Mouse (Mus musculus) left cerebral cortex, adult 2 months (tissue): ENCODE measurements at regions not wholly inside any gene's neighbourhood (a gene's known extent, or its start where the extent isn't known, plus 50 kb on each side); places are given as distances from the start of the nearest gene placed in this dataset.
"Not testable (repeated sequence)": the region's sequence is repeated elsewhere in the genome, so short reads cannot be mapped to it uniquely, and the experiment has no call there.

Source experiments
- DNase-seq, 2 experiments: peaks; one replicate each; pipeline ENCODE4 v3.0.0; 2021 to 2022; ENCODE audit warnings: low spot score in 2 of 2, mixed read lengths in 1 of 2; ENCODE audit errors: extremely low spot score in 1 of 2
- H3K27ac ChIP-seq: fragments of 200-600 bp; 2 replicates; pipeline ENCODE4 v1.8.1; 2022
- H3K4me3 ChIP-seq: fragments of 200-600 bp; 2 replicates; pipeline ENCODE4 v1.8.1; 2022
- CTCF ChIP-seq: fragments of 200-600 bp; IDR thresholded peaks from 2 replicates; pipeline ENCODE4 v1.8.1; 2022; ENCODE audit warnings: antibody characterized with exemption, mild to moderate bottlenecking, moderate library complexity
- intact Hi-C: fragments of 180-260 bp; cut with DNase I; formaldehyde crosslinking; loops from one replicate; pipeline ENCODE4 v1.15.1; 2025

DNA sequence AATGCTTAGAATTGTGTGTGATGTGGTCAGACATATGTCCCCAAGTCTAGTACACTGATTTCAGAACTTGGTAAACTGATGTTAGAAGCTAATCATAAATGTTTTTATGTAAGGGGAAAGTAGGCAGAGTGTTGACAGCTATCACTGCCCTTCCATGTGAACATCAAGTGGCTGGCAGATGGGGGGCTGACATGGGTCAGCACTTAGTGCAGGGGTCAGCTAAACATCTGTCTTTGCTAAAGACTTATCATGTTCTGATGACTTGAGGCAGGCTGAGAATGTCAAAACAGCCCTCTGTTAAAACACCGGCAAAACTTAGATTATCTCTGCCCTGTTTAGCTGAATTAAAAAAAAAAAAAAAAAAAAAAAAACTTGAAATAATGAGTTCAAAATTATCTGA, 116.7 kb upstream of the Edil3 start:
- H3K27ac ChIP-seq = no peak overlapping the region
- intact Hi-C loops = no loop called here
- no peak for DNase-seq
- TF ChIP-seq CTCF = no peak
- no peak overlapping the region for H3K4me3 ChIP-seq

DNA sequence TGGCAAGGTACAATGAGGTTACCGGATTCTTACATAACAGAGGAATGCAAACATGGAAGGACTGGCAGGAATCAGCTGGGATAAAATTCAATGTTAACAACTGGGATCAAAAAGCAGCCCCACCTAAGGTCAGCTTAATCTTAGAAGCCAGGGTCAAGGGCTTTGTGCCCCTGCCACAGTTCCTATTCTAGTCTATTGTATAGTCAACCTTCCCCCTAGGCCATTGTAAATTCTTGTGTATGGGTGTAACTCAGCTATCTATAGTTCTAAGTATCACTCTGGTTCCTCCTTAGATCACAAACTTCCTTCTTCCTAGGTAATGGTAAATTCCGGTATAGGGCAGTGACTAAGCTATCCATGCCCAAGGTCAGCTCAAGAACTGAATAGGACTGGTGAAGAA, 91.6 kb upstream of the Edil3 start:
- H3K4me3 ChIP-seq, intact Hi-C loops, H3K27ac ChIP-seq, DNase-seq: not testable (repeated sequence)

DNA sequence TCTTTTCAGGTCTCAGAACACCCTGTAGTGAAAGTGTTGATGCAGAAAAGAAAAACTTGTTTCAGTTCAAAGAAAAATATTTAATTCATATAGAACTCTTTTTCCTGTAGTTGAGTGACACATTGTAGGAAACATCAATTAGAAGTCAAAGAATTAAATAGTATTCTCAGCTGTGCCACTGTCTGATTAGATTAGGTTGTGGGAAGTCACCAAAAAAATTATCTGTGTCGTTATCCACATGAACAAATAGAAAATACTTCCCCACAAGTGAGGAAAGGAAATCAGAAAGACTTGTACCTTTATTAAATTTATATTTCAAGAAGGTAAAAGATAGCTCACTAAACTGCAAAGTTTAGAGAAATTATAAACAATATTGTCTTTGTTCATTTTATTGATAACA, 71.4 kb upstream of the Edil3 start:
- intact Hi-C loops = no loop called here
- H3K4me3 ChIP-seq = no peak overlapping the region
- no peak overlapping the region for H3K27ac ChIP-seq
- TF ChIP-seq CTCF = no peak
- DNase-seq = no peak
